Mouse (Mus musculus) layer of hippocampus, adult 2 months (tissue): ENCODE results near the gene Rffl. TPM values are rescaled to one million over a fixed set of nuclear protein-coding genes. Genes with fewer than 3 reads are reported as not detected.

ENCODE experiments used
- DNase-seq, 2 experiments: peaks; one replicate each; pipeline ENCODE4 v3.0.0; 2022; ENCODE audit warnings: low spot score in 2 of 2
- H3K27ac ChIP-seq: fragments of 200-600 bp; 2 replicates; pipeline ENCODE4 v1.8.1; 2022
- H3K4me3 ChIP-seq: fragments of 200-600 bp; 2 replicates; pipeline ENCODE4 v1.8.1; 2022; ENCODE audit warnings: mild to moderate bottlenecking
- CTCF ChIP-seq: fragments of 200-600 bp; conservative IDR thresholded peaks from 2 replicates; pipeline ENCODE4 v1.8.1; 2022; ENCODE audit warnings: antibody characterized with exemption, mild to moderate bottlenecking, moderate library complexity
- total RNA-seq, 2 experiments: library from RNA; stranded (reverse); gene quantifications; 2 replicates each; pipeline ENCODE4 v1.2.3; 2021

Gene Rffl
- total RNA-seq, 2 experiments from 2014 or later: 9.5 to 10.9 TPM

DNA sequence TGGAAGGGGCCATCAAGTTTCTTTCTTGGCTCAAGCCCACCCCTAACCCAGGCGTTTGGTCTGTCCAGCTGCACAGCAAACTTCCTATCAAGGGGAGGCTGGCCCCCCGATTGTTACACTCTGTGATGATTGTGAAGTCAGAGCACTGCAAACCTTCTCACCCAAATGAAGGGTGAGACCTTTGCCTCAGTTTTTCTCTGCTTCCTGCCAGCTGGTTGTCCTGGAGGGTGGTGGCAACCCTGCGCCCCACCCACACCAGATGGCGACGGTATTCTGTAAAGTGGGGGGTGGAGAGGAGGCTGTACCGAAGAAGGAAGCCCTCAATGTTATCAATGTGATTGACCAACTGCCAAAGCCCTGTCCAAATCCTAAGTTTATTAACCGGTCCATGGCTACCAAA is 20.9 kb upstream of the Rffl start, which contains the start of gene Fndc8:
Fndc8 (plus strand) TSS at position 189 of the 400 bp plus-strand sequence.
- DNase-seq: no peak
- Histone ChIP-seq H3K27ac (no peak within 1 kb of the TSS), H3K4me3 (no peak within 1 kb of the TSS)
- no peak for TF ChIP-seq CTCF

DNA sequence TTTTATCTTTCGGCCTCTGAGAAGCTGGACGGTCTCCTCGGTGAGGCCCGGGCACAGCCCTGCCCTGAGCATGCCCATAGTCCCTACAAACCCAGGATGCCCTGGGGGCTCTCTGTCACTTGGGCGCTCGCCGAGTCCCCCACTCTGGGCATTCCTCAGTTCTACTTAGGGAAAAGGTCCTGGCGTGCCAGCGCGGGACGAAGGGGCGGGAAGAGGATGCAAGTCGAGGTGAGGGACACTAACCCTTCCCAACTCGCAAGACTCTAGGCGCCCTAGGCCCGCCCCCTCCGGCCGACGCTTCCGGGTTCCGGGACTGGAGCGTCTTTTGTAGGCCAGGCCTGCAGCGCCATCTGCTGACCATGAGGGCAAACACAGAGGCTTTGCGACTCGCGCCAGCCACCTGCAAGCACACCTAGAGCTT is 19.3 kb upstream of the Rffl start, which contains the start of gene Rad51d:
Rad51d (minus strand) TSS at position 273 of the 421 bp plus-strand sequence.
- H3K4me3 ChIP-seq: peak within 1 kb of the TSS; percentile 94
- TF ChIP-seq CTCF: peak; percentile 82
- peak; percentile 88 to 96 for DNase-seq
- H3K27ac ChIP-seq: peak within 1 kb of the TSS; percentile 90

DNA sequence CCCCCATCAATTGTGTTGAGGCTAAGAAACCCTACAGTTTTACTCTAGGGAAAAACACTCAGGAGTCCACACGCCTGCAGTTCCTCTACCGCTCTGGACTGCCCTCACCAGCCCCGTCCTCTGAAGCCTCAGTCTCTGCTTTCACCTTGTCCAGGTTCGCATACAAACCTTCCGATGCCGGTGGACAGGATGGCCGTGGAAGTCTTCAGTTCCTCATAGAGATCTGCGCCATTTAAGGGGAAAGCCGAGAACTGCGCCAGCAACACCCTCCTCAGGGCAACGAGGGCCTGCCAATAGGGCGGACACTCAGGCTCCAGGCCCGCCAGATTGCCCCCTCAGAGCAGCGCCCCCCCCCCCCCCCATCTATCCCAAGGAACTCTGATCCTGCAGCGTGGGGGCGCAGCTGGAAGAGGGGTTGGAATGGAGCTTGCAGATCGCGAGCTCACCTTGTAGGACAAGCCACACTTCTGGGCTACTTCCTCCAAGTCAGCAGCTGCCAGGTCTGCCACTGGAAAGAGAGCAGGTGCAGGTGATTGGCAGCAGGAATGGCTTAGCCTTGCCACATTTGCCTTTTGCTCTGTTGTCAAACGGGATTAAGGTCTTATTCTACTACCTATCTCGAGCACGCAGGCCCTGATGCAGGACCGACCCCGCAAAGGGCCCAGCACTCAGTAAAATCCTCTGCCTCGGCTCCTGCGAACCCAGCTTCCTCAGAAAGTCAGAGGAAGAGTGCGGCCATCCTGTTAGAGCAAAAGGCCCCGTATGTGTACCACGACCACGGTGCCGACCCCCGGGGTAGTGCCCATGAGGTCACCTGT is 18.7 kb upstream of the Rffl start:
- peak overlapping the region; percentile 90 for H3K27ac ChIP-seq
- no peak for DNase-seq
- no peak for TF ChIP-seq CTCF
- H3K4me3 ChIP-seq: peak overlapping the region; percentile 94

DNA sequence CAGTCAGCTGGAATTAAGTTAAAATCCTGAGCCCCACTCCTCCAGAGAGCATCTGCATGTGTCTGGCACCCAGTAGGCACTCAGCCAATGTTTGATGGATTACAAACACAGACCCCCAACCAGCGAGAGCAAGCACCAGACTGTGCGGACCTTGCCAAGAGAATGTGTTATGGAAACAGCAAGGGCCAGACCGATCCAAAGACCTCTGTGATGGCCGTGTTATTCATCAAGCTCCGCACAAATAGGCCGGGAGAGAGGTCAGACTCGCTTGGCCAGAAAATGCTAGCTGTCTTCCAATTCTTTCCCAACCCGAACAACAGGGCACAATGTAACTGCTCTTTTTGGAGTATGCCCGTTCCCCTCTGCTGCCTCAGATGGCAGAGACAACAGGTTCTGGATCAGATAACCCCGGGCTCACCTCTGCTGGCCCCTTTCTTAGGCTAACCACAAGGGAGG is 17.5 kb upstream of the Rffl start:
- TF ChIP-seq CTCF: no peak
- DNase-seq: no peak
- H3K4me3 ChIP-seq: no peak overlapping the region; the same call in 1 of the 2 replicates
- no peak overlapping the region for H3K27ac ChIP-seq

DNA sequence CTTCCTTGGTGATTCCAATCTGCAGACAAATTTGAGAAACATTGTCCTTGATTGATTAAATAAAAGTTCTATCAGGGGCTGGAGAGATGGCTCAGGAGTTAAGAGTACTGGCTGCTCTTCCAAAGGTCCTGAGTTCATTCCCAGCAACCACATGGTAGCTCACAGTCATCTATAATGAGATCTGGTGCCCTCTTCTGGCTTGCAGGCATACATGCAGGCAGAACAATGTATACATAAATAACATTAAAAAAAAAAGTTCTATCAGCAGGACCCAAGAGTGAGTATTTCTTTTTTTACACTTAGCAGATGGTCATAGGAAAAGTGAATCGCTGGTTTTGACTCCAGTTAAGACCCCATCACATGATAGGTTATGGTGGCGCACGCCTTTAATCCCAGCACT is 15.5 kb upstream of the Rffl start:
- H3K27ac ChIP-seq: no peak overlapping the region
- DNase-seq: no peak
- no peak overlapping the region for H3K4me3 ChIP-seq
- TF ChIP-seq CTCF: peak; percentile 69

DNA sequence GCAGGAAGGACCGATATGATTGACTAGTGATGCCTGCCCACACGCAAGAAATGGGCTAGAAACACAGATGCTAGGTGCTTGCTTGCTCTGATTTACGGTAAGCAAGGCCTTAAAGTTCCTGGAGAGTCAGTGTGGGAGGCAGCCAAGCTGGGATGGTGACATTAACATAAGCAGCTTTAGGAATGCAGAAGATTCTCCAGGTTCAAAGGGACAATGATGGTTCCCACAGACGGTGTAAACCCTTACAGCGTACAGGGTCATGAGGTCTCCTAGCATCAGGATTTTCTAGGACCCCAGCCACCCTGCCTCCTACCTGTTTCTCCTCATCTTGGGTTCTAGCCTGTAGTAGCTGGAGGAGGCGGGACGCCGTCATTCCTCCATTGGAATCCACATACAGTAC is 12.2 kb upstream of the Rffl start:
- no peak for TF ChIP-seq CTCF
- no peak for DNase-seq

DNA sequence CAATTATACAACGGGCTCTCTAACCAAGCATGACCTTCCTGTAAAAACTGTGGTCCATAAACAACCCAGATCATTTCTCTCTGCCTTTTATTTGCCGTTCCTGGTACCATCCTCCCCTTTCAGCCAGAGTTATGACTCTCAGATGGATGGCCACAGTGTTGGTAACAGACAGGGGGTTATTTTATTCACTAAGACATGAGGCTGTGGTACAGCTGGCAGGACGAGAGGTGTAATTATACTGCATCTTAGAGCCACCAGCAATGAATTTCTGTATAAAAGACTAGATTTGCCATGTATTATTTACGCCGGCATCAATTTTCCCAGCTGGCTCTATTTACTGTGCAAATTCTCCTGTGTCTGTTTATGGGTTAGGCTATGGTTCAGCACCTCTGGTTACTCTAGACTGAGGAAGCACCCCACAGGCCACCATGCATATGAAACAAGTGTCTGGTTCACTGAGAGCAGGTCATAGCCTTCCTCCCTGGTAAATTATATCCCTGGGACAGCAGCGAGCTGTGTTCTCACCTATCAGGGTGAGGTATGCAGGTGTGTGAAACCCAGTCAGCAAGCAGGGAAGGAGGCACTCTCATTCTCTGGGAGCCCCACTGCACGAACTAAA is 6.8 kb upstream of the Rffl start:
- H3K27ac ChIP-seq: no peak overlapping the region
- DNase-seq: no peak
- TF ChIP-seq CTCF: no peak
- H3K4me3 ChIP-seq: no peak overlapping the region

More for the DNA sequence above, 12.2 kb upstream of the Rffl start:
- H3K27ac ChIP-seq: no peak overlapping the region
- H3K4me3 ChIP-seq: no peak overlapping the region

DNA sequence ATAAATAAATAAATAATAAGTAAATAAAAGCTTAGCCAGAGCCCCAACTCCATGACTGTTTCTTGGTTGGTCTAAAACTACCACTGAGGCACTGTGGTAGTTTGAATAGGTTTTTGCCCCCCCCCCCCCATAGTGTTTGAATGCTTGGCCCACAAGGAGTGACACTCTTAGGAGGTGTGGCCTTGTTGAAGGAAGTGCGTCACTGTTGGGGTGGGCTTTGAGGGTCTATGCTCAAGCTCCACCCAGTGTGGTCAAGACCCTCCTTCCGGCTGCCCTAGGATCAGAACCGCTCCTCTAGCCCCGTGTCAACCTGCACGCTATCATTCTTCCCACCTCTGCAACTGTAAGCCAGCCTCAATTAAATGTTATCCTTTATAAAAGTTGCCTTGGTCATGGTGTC is 4.6 kb upstream of the Rffl start:
- Histone ChIP-seq H3K27ac (no peak overlapping the region), H3K4me3 (no peak overlapping the region)
- DNase-seq: no peak
- no peak for TF ChIP-seq CTCF

DNA sequence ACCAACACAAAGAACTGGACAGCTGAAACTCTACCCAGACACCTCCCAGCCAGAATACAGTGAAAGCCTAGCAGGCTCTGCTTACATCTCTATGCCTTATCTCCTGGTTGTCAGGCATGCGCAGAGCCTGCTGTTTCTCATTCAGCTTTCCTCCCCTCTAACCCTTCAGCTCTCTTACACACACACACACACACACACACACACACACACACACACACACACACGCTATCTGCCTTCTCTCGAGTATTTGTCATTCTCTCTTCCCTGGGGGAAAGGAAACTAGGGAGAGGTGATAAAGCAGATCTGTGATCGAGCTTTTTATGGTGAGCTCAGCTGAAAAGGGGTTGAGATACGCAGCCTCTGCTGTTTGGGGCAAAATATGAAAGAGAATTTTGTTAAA is 3.9 kb upstream of the Rffl start:
- Histone ChIP-seq H3K27ac (no peak overlapping the region), H3K4me3 (no peak overlapping the region)
- no peak for TF ChIP-seq CTCF
- no peak for DNase-seq

DNA sequence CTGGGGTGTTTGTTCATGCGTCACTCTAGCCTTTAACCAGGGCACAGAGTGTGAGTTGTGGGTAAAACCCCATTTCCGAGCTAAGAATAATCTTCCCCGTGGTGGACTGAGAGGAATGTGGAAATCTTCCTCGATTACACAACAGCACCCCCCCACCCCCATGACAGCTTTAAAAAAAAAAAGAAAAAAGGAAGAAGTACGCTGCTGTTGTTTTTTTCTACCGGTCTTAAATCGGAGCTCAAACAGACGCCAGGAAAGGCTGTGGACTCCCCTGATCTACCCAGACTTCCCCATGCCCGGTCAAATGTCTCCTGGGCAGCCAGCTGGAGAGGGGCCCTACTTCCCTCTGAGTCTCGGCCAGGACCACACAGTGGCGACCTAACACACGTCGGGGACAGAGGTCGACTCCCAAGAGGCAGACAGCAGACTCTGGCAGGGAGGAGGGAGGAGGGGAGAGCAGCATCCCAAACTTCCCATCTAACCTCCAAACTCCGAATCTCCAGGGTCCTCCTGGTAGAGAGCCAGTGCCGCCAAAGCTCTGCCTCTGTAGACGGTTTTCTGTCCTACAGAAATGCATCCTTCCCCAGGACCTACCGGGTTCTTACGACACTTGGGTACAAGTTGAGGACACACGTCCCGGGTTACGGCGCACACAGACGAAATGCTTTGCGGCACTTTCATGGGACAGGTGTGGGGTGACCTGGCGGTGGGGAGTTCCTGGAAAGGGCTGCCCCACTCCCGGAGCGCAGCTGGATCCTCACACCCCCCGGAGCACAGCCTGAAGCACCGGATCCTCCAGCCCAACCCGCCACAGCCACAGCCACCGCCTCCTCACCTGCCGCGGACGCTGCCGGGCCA is 608 bp downstream of the Rffl start:
- TF ChIP-seq CTCF: no peak
- Histone ChIP-seq H3K27ac (peak overlapping the region; percentile 85), H3K4me3 (peak overlapping the region; percentile 88)
- DNase-seq: peak in 1 of 2 experiments; percentile 9

DNA sequence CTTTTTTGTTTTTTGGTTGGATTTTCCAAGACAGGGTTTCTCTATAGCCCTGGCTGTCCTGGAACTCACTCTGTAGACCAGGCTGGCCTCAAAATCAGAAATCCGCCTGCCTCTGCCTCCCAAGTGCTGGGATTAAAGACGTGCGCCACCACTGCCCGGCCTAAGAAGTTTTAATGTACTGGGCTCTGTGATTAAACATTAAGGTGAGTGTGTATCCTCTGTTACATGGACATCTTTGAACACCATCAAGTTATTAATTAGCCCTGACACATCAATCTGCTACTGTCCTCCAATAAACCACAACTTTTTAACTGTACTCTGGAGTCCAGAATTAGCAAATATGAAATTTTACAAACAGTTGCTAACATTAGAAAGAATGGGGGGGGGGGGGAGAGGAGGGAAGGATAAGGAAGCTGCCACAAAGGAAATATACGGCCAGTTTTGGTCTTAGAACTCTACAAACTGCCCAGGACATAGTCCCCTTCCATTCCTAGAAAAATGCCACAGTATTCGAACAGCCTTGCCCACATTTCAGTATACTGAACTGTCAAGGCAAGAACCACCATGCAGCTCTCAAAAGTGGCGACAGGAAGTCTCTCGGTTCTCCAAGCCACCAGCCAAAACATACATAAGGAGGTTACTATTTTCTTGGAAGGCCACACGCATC is 1.4 kb downstream of the Rffl start:
- no peak for DNase-seq
- H3K4me3 ChIP-seq: peak overlapping the region; percentile 88
- TF ChIP-seq CTCF: no peak

DNA sequence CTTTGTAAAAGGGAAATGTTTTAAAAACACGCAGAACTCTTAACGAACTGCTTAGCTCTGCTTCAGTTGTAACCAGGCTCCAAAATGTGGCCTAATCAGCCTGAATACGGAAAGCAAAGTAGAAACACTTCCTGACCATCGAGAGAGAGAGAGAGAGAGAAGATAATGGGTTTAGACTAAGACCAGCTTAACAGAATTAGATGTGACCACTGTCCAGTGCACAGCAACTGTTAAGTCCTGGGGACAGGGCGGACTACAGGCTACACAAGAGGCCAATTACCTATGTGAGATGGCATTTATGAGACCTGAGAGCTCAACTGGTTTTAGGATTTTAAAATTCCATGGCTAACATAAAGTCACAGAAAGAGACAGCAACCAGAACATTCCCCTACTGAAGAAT is 3.1 kb downstream of the Rffl start:
- no peak for DNase-seq
- no peak for TF ChIP-seq CTCF
- H3K4me3 ChIP-seq: no peak overlapping the region
- H3K27ac ChIP-seq: no peak overlapping the region

More for the DNA sequence above, 1.4 kb downstream of the Rffl start:
- peak overlapping the region; percentile 85 for H3K27ac ChIP-seq
